Mouse (Mus musculus) ES-Bruce4 (cell line): ENCODE data around the gene Sphkap. TPM values are rescaled to one million over a fixed set of nuclear protein-coding genes. Genes with fewer than 3 reads are reported as not detected.

Experiments used
- H3K27ac ChIP-seq: 2 replicates; pipeline ENCODE4 v1.5.1; 2012; ENCODE audit warnings: low read length, inconsistent platforms; ENCODE audit not compliant: insufficient read depth
- H3K27me3 ChIP-seq: 2 replicates; pipeline ENCODE4 v1.6.1; 2012; ENCODE audit warnings: mild to moderate bottlenecking, low read length, inconsistent platforms; ENCODE audit not compliant: control insufficient read depth, poor library complexity, insufficient read depth, severe bottlenecking
- H3K36me3 ChIP-seq: 2 replicates; pipeline ENCODE4 v1.6.1; 2012; ENCODE audit warnings: inconsistent platforms, mild to moderate bottlenecking, low read length, moderate library complexity; ENCODE audit not compliant: control insufficient read depth, poor library complexity, insufficient read depth, severe bottlenecking
- H3K4me1 ChIP-seq: one replicate; pipeline ENCODE4 v1.8.1; 2011; ENCODE audit warnings: low read length; ENCODE audit not compliant: control insufficient read depth, insufficient read depth
- H3K4me3 ChIP-seq: 2 replicates; pipeline ENCODE4 v1.5.1; 2011; ENCODE audit warnings: low read depth, mild to moderate bottlenecking, low read length
- H3K9ac ChIP-seq: 2 replicates; pipeline ENCODE4 v1.6.1; 2012; ENCODE audit warnings: low read depth, mild to moderate bottlenecking, inconsistent platforms; ENCODE audit not compliant: poor library complexity, severe bottlenecking
- H3K9me3 ChIP-seq: replicated peaks from 2 replicates; pipeline ENCODE4 v1.6.1; 2012; ENCODE audit warnings: mild to moderate bottlenecking, low read length, inconsistent platforms; ENCODE audit not compliant: control insufficient read depth, poor library complexity, insufficient read depth, severe bottlenecking
- CTCF ChIP-seq: IDR thresholded peaks from one replicate; pipeline ENCODE4 v1.8.1; 2011; ENCODE audit warnings: low read depth, low read length
- EP300 ChIP-seq: IDR thresholded peaks from 2 replicates; pipeline ENCODE4 v1.6.1; 2011; ENCODE audit warnings: low read depth, low read length; ENCODE audit not compliant: insufficient read depth
- POLR2A ChIP-seq: IDR thresholded peaks from one replicate; pipeline ENCODE4 v1.8.1; 2011; ENCODE audit warnings: low read length; ENCODE audit not compliant: insufficient read depth
- polyA plus RNA-seq: library from polyadenylated mRNA; stranded (reverse); fragments of >200 nt; gene quantifications from 2 replicates; pipeline ENCODE4 v1.2.4, GENCODE M21; 2011; ENCODE audit warnings: low read depth; ENCODE audit not compliant: missing spikeins, insufficient read depth, insufficient read length

Sphkap gene
- polyA plus RNA-seq, 1 experiment = not detected

DNA sequence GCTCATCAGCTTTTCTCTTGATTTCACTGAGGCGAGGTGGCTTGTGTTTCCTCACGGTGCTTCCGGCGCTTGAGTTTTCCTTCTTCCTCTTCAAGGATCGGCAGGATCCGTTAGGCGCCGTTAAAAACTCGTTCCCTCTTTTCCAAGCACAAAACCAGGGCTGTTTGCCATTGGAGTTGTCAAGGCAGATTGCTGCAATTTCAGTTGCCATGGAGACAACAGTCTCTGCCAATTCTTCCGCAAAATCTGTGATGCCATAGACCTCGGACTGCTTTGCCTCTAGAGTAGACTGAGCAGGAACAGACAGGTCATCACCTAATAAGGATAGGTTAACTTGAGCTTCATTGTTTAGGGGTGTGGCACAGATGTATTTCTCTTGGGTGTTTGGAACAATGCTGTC, 131.0 kb downstream of the Sphkap start:
- TF ChIP-seq CTCF = no peak
- TF ChIP-seq POLR2A = no peak
- TF ChIP-seq EP300 = no peak
- Histone ChIP-seq H3K36me3 (no peaks in the 10 kb centered on the region), H3K9me3 (no peaks in the 10 kb centered on the region), H3K4me1 (no peaks in the 10 kb centered on the region), H3K27ac (no peak overlapping the region), H3K27me3 (no peaks in the 10 kb centered on the region), H3K9ac (no peak overlapping the region), H3K4me3 (no peak overlapping the region)

DNA sequence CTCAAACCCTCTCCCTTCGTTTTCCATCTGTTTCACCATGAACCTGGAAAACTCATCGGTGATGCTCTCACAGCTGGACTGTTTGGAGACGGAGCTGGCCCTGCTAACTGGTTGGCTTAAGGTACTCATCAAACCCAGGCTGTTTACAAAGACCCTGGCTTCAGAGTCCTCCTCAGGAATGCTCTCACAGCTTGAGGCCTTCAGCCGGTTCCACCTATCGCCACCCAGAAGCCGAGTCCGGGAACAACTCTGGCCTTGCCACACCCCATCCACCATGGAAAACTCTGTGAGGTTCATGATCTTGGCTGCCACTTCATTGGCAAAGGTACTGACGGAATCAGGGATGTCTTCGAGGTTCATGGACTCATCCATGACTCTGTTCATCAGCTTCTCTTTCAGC, 131.4 kb downstream of the Sphkap start:
- no peaks in the 10 kb centered on the region for H3K9me3 ChIP-seq
- no peak overlapping the region for H3K27ac ChIP-seq
- no peak for TF ChIP-seq CTCF
- no peak for TF ChIP-seq POLR2A
- no peak for TF ChIP-seq EP300
- no peak overlapping the region for H3K9ac ChIP-seq
- H3K4me3 ChIP-seq = no peak overlapping the region
- no peaks in the 10 kb centered on the region for H3K36me3 ChIP-seq
- H3K27me3 ChIP-seq = no peaks in the 10 kb centered on the region
- H3K4me1 ChIP-seq = no peaks in the 10 kb centered on the region

DNA sequence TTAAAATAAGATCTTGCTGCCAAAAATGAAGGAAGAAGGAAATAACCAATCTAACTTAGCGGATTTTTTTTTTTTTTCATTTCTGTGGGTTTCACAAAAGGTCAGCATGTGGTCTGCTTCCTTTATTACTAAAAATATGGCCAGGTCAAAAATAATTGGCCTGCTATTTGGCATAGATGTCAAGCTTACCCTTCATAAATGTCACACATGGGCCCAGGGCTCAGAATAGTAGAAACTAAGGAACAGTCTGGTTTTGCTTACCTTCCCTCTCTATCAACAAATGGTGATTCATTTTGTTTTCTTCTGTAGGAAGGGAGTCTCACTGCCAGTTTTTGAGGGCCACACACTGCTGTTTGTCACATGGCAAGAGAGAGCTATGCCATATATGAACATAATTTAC, 156.3 kb downstream of the Sphkap start:
- H3K9ac ChIP-seq = no peak overlapping the region
- H3K27ac ChIP-seq = no peak overlapping the region
- H3K4me1 ChIP-seq = no peaks in the 10 kb centered on the region
- H3K36me3 ChIP-seq = no peaks in the 10 kb centered on the region
- TF ChIP-seq POLR2A (no peak), CTCF (no peak), EP300 (no peak)
- no peaks in the 10 kb centered on the region for H3K27me3 ChIP-seq
- no peaks in the 10 kb centered on the region; the same call in 1 of the 2 replicates for H3K9me3 ChIP-seq
- H3K4me3 ChIP-seq = no peak overlapping the region

DNA sequence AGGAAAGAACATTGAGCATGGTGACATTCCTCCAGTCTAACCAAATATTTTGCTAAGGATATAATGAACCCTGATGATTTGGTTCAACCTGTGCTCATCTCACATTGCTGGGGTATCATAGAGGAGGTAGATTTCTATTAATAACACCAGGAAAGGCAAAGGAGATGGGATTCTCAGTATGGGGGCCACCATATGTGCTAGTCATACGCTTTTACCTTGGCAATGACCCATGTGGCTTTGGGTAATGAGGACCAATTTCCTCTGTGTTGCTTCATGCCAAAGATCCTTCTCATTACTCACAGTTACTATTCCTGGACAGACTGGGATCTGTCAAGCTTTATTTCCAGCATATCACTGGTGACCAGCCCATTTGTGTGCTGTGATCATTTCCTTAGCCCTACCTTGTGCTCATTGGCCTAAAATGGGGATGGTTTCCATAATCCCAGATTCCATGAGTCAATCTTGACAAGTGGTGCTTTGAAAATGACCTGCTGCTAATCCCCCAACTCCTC, 159.7 kb downstream of the Sphkap start:
- H3K4me3 ChIP-seq = no peak overlapping the region
- TF ChIP-seq EP300 (no peak), CTCF (no peak), POLR2A (no peak)
- no peaks in the 10 kb centered on the region for H3K36me3 ChIP-seq
- H3K27me3 ChIP-seq = no peaks in the 10 kb centered on the region
- no peaks in the 10 kb centered on the region for H3K4me1 ChIP-seq
- H3K9ac ChIP-seq = no peak overlapping the region
- H3K9me3 ChIP-seq = no peaks in the 10 kb centered on the region; the same call in 1 of the 2 replicates
- H3K27ac ChIP-seq = no peak overlapping the region

DNA sequence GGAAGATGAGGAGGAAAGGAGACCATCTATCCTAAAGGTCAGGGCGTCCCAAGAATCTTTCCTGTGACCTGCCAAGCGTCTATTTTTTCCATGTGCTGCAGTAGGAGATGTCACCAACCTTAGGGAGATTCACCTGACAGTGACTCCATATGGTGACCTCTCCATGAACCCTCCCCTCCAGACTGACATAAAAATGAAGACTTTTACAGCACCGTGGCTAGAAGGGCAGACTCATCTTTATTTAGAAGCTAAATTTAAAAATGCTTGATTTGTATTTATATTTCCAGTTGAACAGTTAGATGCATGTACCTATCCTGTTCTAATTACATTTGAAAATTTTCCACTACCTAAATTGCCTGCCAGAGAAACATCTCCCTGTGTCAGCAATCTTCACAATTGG, 180.1 kb downstream of the Sphkap start:
- Histone ChIP-seq H3K4me1 (no peaks in the 10 kb centered on the region), H3K27ac (no peak overlapping the region), H3K9ac (no peak overlapping the region), H3K36me3 (no peaks in the 10 kb centered on the region), H3K4me3 (no peak overlapping the region), H3K9me3 (no peaks in the 10 kb centered on the region), H3K27me3 (no peaks in the 10 kb centered on the region; the same call in 1 of the 2 replicates)
- TF ChIP-seq CTCF (no peak), POLR2A (no peak), EP300 (no peak)

DNA sequence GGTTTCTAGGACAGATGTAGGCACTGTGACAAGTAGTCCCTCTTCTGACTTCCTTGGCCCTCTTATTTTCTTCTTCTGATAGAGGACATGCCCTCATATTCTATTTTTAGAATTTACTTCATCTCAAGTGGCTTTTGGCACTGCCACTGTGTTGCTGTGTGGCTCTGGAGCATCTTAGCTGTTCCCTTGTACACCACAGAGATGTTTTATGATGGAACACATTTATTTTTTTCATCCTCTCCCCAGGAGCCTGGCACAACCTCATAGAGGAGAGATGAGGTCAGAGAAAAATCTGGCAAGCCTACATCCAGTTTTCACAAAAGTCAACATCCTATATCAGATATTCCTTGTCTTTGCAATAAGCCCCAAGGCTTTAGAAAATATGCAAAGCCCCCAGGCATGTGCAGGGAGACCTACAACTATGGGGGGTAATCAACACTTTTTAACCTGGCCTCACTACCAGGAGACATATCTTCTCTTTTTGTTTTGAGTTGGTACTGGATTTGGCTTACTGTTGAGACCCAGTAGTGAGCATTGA, 183.5 kb downstream of the Sphkap start:
- no peak overlapping the region for H3K4me3 ChIP-seq
- no peak overlapping the region for H3K27ac ChIP-seq
- no peaks in the 10 kb centered on the region; the same call in 1 of the 2 replicates for H3K27me3 ChIP-seq
- no peaks in the 10 kb centered on the region for H3K4me1 ChIP-seq
- no peaks in the 10 kb centered on the region for H3K36me3 ChIP-seq
- H3K9me3 ChIP-seq = no peaks in the 10 kb centered on the region
- no peak overlapping the region for H3K9ac ChIP-seq
- TF ChIP-seq EP300 = no peak
- no peak for TF ChIP-seq POLR2A

DNA sequence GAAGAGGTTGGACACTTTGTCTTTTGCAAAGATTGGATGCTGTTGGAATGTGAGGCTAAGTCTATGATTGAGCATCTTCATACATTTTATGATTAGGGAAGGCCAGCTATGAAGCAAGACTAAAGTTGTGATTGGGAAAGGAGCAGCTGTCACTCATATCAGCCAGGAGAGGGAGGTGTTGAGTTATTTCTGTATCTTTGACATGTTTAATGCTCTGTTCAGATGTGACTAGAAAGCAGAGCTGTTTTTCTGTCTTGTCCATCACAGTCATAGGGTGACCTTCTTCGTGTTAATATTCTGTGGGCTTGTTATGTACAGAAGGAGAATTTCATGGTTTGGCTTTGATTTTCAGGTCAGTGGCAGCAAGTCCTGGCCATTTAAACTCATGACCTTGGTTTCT, 184.9 kb downstream of the Sphkap start:
- Histone ChIP-seq H3K4me3 (no peak overlapping the region), H3K36me3 (no peaks in the 10 kb centered on the region), H3K9ac (no peak overlapping the region), H3K27me3 (no peaks in the 10 kb centered on the region; the same call in 1 of the 2 replicates), H3K9me3 (no peaks in the 10 kb centered on the region), H3K27ac (no peak overlapping the region), H3K4me1 (no peaks in the 10 kb centered on the region)
- TF ChIP-seq EP300 (no peak), POLR2A (no peak), CTCF (no peak)
